Mouse (Mus musculus) myocyte (in vitro differentiated cells): ENCODE measurements around the gene Tacc2.

Experiments used
- CEBPB ChIP-seq: IDR thresholded peaks from 2 replicates; pipeline ENCODE4 v1.6.1; 2011; ENCODE audit warnings: mild to moderate bottlenecking, moderate library complexity; ENCODE audit not compliant: poor library complexity, insufficient read depth, severe bottlenecking
- E2F4 ChIP-seq: IDR thresholded peaks from one replicate; pipeline ENCODE4 v1.6.1; 2011; ENCODE audit warnings: mild to moderate bottlenecking, control low read depth, moderate library complexity; ENCODE audit not compliant: insufficient read depth
- MAX ChIP-seq: IDR thresholded peaks from one replicate; pipeline ENCODE4 v1.6.1; 2011; ENCODE audit warnings: low read depth, mild to moderate bottlenecking, control low read depth
- MYOG ChIP-seq, 3 experiments: IDR thresholded peaks; one replicate each; pipeline ENCODE4 v1.6.1; 2011; ENCODE audit warnings: control low read depth in 2 of 3, low read depth in 2 of 3, mild to moderate bottlenecking in 2 of 3; ENCODE audit not compliant: insufficient read length in 2 of 3, control insufficient read depth in 1 of 3, insufficient read depth in 1 of 3
- POLR2A ChIP-seq: IDR thresholded peaks from one replicate; pipeline ENCODE4 v1.6.1; 2011; ENCODE audit warnings: low read depth, mild to moderate bottlenecking, control low read depth, moderate library complexity; ENCODE audit not compliant: insufficient read length
- POLR2AphosphoS2 ChIP-seq: IDR thresholded peaks from one replicate; pipeline ENCODE4 v1.6.1; 2011; ENCODE audit warnings: low read depth, control low read depth; ENCODE audit not compliant: insufficient read length
- SRF ChIP-seq: IDR thresholded peaks from one replicate; pipeline ENCODE4 v1.6.1; 2011; ENCODE audit warnings: low read depth; ENCODE audit not compliant: control insufficient read depth, insufficient read length
- TCF12 ChIP-seq: IDR thresholded peaks from one replicate; pipeline ENCODE4 v1.6.1; 2011; ENCODE audit warnings: mild to moderate bottlenecking, control low read depth; ENCODE audit not compliant: poor library complexity, insufficient read depth, severe bottlenecking
- USF1 ChIP-seq: IDR thresholded peaks from one replicate; pipeline ENCODE4 v1.6.1; 2011; ENCODE audit warnings: low read depth, mild to moderate bottlenecking, control low read depth, moderate library complexity

- TF ChIP-seq MAX (no peak), CEBPB (no peak), POLR2A (no peak), SRF (no peak), TCF12 (no peak), USF1 (no peak), E2F4 (no peak), POLR2AphosphoS2 (no peak), MYOG (IDR thresholded peaks at IDR 0.05; ENCODE audit: control insufficient read depth in 1 of 3, insufficient read depth in 1 of 3, insufficient read length in 2 of 3, low read depth in 2 of 3) (no peak)
Measured at GRCm38 (mm10) chr7:130621068-130621467, 43.8 kb downstream of the Tacc2 start.
